ENCODE assay signal across 25 mouse cellular contexts in genomic region chr5:114865279-114865678, GRCm38 (mm10). TPM values are rescaled to one million over a fixed set of nuclear protein-coding genes. Genes with fewer than 3 reads are reported as not detected.
"Had no signal": no experiment of that assay in that cellular context is flagged by ENCODE, and none has a peak within 500 bp of the region (broad histone marks: within the 10 kb centered on the region; RNA-seq: fewer than 3 reads in every experiment).

No protein-coding gene starts in this region.

- H3K27ac ChIP-seq: liver, embryonic 13.5 days; liver, embryonic 15.5 days; lung, embryonic 15.5 days; macrophage; midbrain, embryonic 13.5 days; midbrain, embryonic 15.5 days; neural tube, embryonic 12.5 days had no signal

- H3K4me3 ChIP-seq: liver, embryonic 13.5 days; liver, embryonic 15.5 days; lung, embryonic 15.5 days; megakaryocyte, embryonic 14.5 days; midbrain, embryonic 13.5 days; midbrain, embryonic 15.5 days; neural tube, embryonic 12.5 days had no signal

- H3K27me3 ChIP-seq: midbrain, embryonic 13.5 days; midbrain, embryonic 15.5 days; neural tube, embryonic 12.5 days had no signal

- H3K36me3 ChIP-seq: liver, embryonic 13.5 days; liver, embryonic 15.5 days; lung, embryonic 15.5 days; midbrain, embryonic 13.5 days; midbrain, embryonic 15.5 days; neural tube, embryonic 12.5 days had no signal

- DNase-seq: liver, embryonic 13.5 days; liver, postnatal 0 days; lung, adult 2 months; lung, postnatal 14 days; lung, postnatal 36 days; right cerebral cortex, postnatal 14 days; thymus, adult 18-20 months; thymus, postnatal 14 days; thymus, postnatal 36 days had no signal

- H3K9me3 ChIP-seq: liver, embryonic 15.5 days had no signal

- H3K4me1 ChIP-seq: liver, embryonic 13.5 days; lung, embryonic 15.5 days; midbrain, embryonic 13.5 days; midbrain, embryonic 15.5 days; neural tube, embryonic 12.5 days had no signal

RNA-seq across cellular contexts. Expression of gene Gm9936, which starts 6.8 kb away (rescaled TPM):
- polyA plus RNA-seq: liver, embryonic 13.5 days; liver, embryonic 15.5 days; liver, postnatal 0 days; lung, adult 2 months; lung, embryonic 15.5 days; lung, postnatal 0 days; macrophage; small intestine, adult 2 months; thymus, postnatal 0 days had no signal

RNA-seq across cellular contexts. Expression of gene 4930519G04Rik, which starts 11.8 kb away (rescaled TPM):
- polyA plus RNA-seq: liver, embryonic 13.5 days; liver, embryonic 15.5 days; liver, postnatal 0 days; lung, adult 2 months; lung, embryonic 15.5 days; lung, postnatal 0 days; macrophage; midbrain, embryonic 11.5 days; midbrain, embryonic 13.5 days; midbrain, embryonic 15.5 days; midbrain, postnatal 0 days; neural tube, embryonic 12.5 days; neural tube, embryonic 14.5 days; small intestine, adult 2 months; stomach, embryonic 14.5 days; stomach, embryonic 16.5 days; thymus, postnatal 0 days; urinary bladder, adult 2 months had no signal

RNA-seq across cellular contexts. Expression of gene Oasl1, which starts 57.8 kb away (rescaled TPM):
- polyA plus RNA-seq: midbrain, embryonic 11.5 days had no signal
